Mouse (Mus musculus) adrenal gland, adult 18-20 months (tissue): ENCODE data around the gene Lasp1. TPM values are rescaled to one million over a fixed set of nuclear protein-coding genes. Genes with fewer than 3 reads are reported as not detected.
"Not testable (repeated sequence)": the region's sequence is repeated elsewhere in the genome, so short reads cannot be mapped to it uniquely, and the experiment has no call there.

Experiments used
- DNase-seq, 2 experiments: peaks; one replicate each; pipeline ENCODE4 v3.0.0; 2021 to 2022; ENCODE audit warnings: low spot score in 2 of 2
- total RNA-seq, 2 experiments: library from RNA; stranded (reverse); gene quantifications; 1 replicate in 1 of 2; 2 replicates in 1 of 2; pipeline ENCODE4 v1.2.3; 2021

Gene Lasp1
- total RNA-seq, 2 experiments from 2014 or later: 94.0 to 145 TPM

DNA sequence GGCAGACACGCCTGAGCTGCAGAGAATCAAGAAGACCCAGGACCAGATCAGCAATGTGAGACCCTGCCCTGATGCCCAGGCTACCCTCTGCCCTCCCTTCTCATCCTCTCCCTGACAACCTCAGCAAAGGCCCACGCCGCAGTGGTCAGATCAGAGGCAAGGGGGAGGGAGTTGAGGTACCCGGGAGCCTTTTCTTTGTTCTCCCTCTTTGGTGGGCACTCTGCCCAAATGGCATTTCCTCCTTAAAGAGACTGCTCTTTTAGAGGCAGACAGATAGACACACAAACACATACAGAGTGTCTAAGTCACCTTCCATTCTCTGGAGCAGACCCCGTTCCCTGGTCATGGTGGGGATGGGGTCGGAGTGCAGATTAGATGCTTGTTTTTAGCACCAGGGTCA is 26.1 kb downstream of the Lasp1 start:
- no peak for DNase-seq

- no peak for DNase-seq
These were observed 26.5 kb downstream of the Lasp1 start for GRCm38 (mm10) chr11:97825295-97825694.

GRCm38 (mm10) chr11:97825971-97826370 is 27.2 kb downstream of the Lasp1 start:
- no peak for DNase-seq

DNA sequence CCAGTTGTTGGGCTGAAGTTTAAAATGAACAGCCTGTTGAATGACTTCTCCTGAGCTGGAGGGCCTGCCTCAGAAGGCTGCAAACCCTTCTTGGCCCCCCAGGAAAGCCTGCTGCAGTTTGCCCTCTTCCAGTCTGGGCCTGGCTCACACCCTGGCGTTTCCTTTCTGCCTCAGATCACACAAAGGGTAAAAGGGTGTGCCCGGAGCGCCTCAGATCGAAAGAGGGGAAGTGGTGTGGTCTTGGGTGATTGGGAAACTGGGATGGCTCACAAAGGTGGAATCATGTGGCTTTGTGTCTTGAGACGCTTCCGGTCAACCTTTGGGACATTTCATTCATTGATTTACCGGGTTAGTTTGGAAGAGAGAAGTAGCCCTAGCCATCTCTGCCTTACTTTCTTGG is 27.6 kb downstream of the Lasp1 start:
- no peak for DNase-seq

DNA sequence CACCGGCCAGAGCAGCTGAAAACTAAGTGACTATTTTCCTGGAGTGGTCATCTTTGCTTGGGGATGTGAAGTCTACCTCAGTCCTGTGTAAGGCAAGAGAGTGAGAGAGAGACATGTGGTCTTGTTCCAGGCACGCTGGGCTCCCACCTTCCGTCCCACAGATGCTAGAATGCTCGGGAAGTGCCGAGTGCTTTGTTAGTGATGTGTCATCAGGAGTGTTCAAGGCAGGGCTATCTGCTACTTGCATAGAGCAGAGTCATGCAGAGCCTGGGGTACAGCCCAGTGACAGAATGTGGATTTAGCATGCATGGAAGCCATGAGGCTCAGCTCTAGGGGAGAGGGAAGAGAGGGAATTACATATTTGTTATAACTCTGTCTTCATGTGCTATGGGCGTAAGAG is 28.9 kb downstream of the Lasp1 start:
- no peak for DNase-seq

DNA sequence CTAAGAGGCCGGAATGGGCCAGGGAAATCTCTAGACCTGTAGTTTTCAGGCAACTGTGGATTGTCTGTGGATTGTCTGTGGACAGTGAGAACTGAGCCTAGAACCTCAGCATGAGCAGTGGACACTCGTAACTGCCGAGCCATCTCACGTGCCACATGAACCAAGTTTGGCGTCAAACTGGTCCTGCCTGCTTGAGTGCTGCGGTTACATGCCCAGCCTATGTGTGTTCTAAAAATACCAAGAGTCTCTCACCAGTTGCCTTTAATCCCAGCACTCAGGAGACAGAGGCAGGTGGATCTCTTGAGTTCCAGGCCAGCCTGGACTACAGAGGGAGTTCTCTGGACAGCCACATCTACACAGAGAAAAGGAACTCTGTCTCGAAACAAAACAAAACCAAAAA is 30.6 kb downstream of the Lasp1 start:
- peak in 1 of 2 experiments; percentile 17 for DNase-seq

DNA sequence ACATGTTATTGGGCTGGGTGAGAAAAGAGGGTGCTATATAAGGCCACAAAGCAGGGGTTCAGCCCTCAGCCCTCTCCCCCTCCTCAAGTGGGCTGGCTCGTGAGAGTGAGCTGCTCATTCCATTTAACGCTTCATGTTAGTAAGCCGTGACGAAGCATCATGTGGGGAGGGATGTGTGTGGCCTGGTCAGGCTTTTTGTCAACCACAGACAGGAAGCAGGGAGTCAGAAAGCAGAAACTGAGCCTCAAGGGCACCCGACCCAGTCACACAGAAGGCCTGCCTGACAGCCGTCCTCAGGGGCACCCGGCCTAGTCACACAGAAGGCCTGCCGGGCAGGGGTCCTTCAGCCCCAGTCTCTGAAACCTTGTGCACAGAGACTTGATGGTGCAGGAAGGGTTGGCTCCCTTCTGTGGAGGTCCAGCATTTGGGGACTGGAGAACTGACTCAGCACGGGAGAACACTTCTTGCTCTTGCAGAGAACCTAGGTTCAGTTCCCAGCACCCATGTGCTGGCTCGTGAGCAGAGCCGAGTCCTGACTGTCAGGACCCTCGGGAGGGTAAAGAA is 31.2 kb downstream of the Lasp1 start:
- no peak for DNase-seq

- no peak for DNase-seq
These were observed 31.7 kb downstream of the Lasp1 start for GRCm38 (mm10) chr11:97830501-97830900.

GRCm38 (mm10) chr11:97832001-97832400 is 33.2 kb downstream of the Lasp1 start:
- no peak for DNase-seq

GRCm38 (mm10) chr11:97833352-97833751 is 34.6 kb downstream of the Lasp1 start:
- DNase-seq: no peak

GRCm38 (mm10) chr11:97836541-97836940 is 37.7 kb downstream of the Lasp1 start:
- no peak for DNase-seq

DNA sequence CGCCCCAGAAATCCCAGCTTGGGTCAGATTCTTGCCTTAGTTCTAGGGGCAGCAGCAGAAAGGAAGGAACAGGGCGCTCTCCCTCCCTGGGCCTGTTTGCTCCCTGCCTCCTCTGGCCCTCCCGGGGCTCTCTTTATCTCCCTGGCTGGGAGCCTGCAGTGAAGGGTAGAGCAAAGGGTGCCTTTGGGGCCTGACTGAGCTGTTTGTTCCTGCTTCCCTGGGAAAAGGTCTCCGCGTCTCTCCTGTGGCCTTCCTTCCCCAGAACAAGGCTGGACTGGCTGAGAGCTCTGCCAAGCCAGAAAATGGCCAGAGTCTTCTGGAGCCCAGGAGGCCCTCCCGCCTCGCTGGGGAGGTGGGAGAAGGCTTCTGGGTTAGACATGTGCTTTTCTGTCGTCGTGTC is 38.3 kb downstream of the Lasp1 start:
- DNase-seq: not testable (repeated sequence)

DNA sequence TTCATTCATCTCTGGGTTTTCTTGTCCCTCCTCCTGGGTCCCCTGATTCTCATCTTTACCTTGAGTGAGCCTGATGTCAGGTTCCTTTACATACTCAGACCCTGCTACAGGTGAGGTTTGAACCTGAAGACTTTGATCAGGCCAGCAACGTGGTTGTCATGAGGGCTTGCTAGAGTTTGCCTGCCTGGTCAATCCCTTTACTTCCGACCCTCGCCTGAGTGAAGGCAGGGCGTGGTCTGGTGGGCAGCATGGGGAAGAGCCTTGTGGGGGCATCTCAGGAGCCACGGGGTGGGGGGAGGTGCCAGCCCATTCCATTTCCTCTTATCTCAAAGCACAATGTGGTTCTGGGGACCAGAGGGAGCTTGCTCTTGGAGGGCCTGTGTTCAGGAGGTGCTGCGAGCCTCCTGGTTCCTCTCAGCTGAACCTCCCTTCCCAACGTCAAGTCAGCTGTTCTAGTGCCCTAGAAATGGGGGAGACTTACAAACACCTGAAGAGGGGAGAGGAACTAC is 38.9 kb downstream of the Lasp1 start:
- DNase-seq: no peak

- DNase-seq: no peak
These were observed 40.1 kb downstream of the Lasp1 start for GRCm38 (mm10) chr11:97838779-97839440.

DNA sequence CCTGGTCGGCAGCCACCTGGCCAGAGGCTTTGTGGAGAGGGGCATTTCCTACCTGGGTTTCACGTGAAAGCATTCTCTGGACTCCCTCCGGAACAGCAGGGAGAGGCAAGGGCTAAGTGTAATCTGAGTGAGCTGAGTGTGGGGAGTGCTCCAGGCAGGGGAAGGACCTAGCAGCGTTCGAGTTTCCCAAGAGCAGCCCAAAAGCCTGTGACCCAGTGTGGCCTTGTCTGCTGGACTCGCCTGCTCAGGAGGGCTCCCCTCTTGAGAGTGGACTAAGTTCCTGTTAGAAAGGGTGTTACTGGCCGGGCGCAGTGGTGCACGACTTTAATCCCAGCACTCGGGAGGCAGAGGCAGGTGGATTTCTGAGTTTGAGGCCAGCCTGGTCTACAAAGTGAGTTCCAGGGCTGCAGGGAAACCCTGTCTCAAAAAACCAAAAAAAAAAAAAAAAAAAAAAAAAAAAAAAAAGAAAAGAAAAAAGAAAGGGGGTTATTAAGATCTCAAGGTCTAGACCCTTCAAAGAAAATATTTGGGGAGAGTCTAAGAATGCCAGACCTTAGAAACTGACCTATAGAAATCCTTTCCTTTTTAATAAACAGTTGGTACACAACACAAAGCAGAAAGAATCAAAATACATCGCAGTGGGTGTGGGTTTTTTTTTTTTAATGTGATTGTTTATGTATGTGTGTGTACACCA is 40.8 kb downstream of the Lasp1 start:
- no peak for DNase-seq

- no peak for DNase-seq
These were observed 41.3 kb downstream of the Lasp1 start for GRCm38 (mm10) chr11:97840135-97840490.

DNA sequence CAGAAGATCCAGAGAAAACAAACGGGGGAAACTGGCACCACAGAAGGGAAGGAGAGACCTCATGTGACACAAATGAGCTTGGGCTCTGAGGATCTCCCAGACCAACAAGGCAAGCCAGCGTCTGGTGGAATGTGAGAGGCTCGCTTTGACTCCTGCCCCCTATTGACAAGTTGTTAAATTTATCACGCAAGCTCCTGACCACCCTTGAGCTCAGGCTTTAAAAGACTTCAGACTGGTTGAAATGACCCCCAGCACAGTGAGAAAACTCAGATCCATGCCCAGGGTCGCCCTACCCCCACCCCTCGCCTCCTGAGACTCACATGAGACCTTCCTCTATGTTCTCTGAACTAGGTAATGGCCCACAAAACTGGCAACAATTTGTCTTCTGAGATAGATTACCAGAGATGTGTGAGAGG is 41.7 kb downstream of the Lasp1 start, which contains the start of gene B230217C12Rik:
B230217C12Rik (plus strand) TSS at position 242 of the 416 bp plus-strand sequence.
- no peak for DNase-seq

GRCm38 (mm10) chr11:97840991-97841661 is 42.3 kb downstream of the Lasp1 start:
- DNase-seq: peak; percentile 53 to 57

DNA sequence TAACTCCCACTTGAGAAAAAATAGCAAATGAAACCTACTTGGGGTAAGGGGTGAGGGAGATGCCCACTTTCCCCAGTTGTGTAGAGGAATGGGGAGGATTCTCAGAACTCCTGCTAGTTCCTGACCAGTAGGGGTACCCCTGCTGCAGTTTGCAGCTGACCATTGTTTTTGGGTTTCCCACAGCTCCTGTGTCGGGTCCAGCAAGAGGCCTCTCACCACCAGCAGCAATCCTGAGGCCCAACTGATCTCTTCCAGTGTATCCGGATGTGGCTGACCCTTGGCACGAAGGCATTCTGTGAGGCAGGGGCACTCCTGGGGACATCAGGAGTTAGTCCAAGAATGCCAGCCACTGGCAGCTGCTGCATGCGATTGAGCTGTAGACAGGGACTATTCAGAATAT is 43.2 kb downstream of the Lasp1 start:
- DNase-seq: no peak

GRCm38 (mm10) chr11:97850367-97850766 is 51.6 kb downstream of the Lasp1 start:
- no peak for DNase-seq

DNA sequence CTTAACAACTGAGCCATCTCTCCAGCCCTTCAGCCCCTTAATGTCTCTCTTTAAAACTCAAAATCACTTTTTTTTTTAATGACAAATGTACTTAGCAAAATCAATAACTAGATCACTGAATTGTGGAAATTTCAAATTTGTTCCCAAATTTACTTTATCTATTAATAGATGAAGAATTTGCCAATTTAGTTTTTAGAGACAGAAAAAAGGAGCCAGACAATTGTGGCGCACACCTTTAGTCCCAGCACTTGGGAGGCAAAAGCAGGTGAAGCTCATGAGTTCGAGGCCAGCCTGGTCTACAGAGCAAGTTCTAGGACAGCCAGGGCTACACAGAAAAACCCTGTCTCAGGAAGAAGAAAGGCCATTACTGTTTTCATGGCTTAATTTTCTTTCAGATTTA is 52.8 kb downstream of the Lasp1 start:
- no peak for DNase-seq

DNA sequence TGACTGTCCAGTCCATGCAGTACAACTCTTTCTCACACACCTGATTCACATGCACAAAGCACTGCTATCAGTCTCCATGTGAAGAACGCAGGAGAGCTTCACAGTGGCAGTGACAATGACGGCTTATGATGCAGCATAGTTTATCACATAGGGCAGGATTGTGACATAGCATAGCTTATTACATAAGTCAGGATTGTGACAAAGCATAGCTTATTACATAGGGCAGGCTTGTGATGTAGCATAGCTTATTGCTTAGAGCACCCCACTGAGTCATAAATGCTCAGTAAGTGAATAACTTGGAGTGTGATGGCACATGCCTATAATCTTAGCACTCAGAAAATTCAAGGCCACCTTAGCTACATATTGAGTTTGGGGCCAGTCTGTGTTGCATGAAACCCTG is 56.7 kb downstream of the Lasp1 start:
- no peak for DNase-seq
